Mouse (Mus musculus): Measurements from ENCODE around the gene Grb10. TPM values are rescaled to one million over a fixed set of nuclear protein-coding genes. Genes with fewer than 3 reads are reported as not detected.

The Grb10 gene
- polyA plus RNA-seq (2015; fragmentation: Illumina TruSeq; extraction: RNeasy Lipid Tissue Mini Kit (QIAGEN cat#74804); ENCODE audit: low read depth, low replicate concordance) = 29.5 TPM

DNA sequence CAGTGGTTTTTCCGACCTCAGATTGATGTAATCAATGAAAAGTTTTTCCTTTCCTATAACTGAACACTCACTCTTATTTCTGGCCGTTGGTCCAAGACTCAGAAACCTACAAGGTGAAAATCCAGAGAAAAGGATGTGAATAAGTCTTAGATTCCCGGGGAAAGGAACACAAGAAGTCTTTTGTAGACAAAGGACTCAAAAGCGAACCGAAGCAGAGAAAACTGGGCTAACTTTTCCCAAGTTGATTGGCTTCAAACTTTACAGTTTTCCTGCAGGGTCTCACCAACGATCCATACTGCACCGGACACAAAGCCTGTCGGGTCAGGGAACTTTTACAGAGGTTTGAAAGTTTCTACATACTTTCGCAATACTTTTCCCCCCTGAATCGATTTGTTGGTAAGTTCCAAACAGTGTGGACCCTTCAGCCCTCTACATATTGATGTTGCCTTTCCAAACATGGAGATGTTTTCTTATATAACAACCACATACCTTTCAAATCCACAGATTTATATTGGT is at the start of gene Grb10:
Grb10 (minus strand) TSS at position 214 of the 516 bp plus-strand sequence.

DNA sequence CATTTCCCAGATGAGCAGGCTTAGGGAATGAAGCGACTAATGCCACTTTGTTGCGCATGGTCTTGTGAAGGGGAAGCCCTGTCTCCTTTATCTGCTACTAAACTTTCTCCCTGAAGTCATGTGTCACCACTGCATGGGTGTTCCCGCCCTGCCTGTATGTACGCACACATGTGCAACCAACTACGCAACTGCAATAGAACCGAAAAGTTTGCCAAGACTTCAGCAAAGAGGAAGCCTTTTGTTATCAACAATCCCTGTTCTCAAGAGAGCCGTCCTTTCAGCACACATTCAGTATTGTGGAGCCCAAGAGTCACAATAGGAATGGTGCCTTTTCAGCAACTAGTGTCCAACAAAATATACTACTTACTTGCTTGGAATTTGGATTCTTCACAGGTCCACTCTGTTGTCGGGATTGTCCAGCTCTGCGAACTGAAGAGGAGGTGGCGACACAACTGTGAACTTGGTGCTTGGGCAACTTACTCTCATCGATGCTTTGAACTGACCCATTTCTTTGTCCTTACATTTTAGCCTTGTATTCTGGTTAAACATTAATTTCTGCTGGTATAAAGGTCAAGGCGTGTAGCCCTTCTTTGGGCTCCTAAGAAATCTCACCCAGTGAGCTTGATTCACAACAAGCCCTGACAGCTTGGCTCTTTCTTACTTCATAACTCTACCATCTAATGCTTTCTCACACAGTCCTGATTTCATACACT is 140.7 kb downstream of the Grb10 start, which contains the start of gene Ddc:
Ddc (minus strand) TSS at position 500 of the 713 bp plus-strand sequence.

Other genes starting within 250 kb of the Grb10 start
- gene Fignl1, start 229.7 kb downstream of the Grb10 start, polyA plus RNA-seq (2015; fragmentation: Illumina TruSeq; extraction: RNeasy Lipid Tissue Mini Kit (QIAGEN cat#74804); ENCODE audit: low read depth, low replicate concordance) = 0.91 TPM
- 19.7 TPM for gene Ddc, start 140.5 kb downstream of the Grb10 start, polyA plus RNA-seq (2015; fragmentation: Illumina TruSeq; extraction: RNeasy Lipid Tissue Mini Kit (QIAGEN cat#74804); ENCODE audit: low read depth, low replicate concordance)

Data from brain, adult 10 weeks (tissue).